8 mouse cellular contexts compared by ENCODE assay signal in the genomic region with DNA sequence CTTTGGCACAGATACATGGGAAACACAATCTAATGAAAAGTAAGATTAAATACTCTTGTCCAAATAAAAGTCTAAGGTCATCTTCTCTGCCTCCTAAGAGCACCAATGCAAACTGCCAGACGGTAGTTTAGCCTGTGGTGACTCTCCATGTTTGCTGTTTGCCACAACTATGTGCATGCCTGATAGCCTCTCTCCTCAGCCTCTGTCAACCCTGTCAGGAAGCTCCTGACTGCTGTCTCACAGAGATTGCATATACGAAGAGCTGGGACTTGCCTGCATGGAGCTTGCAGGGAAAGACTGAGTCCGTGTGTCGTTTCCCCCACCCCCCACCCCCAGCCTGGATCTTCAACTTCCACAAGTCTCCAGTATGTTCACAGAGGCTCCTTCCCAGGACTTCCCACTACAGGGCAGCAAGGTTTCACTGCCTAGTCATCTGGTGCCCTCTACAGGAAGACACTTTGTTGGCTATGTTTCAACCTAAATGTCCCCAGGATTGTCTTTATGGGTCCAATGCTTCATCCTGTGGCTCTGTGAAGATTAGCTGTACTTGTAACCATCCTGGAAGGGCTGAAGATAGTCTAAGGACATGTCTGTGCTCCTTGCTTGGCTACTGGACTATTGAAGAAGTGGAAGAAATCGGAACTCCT. TPM values are rescaled to one million over a fixed set of nuclear protein-coding genes. Genes with fewer than 3 reads are reported as not detected.
DNase-seq lines count a peak whose midpoint lies in the region; ATAC-seq lines count a peak whose summit lies in the region.

No protein-coding gene starts in this region.

- no peaks in the 10 kb centered on the region for H3K9me3 ChIP-seq in embryonic facial prominence, embryonic 11.5 days (replicated peaks; ENCODE audit: control insufficient read depth, low read length)
- H3K9me3 ChIP-seq in lung, embryonic 15.5 days: no peaks in the 10 kb centered on the region

- ATAC-seq in embryonic facial prominence, embryonic 11.5 days (replicated peaks; ENCODE audit: insufficient number of reproducible peaks, low FRiP score, low TSS enrichment, low read depth): no peak
- 0 out of 2 replicates have a peak, but pooled peaks have one; percentile 43 for ATAC-seq in lung, embryonic 15.5 days (ENCODE audit: borderline replicate concordance, extremely low read depth, low FRiP score, low TSS enrichment)

- no peaks in the 10 kb centered on the region for H3K36me3 ChIP-seq in embryonic facial prominence, embryonic 11.5 days (replicated peaks; ENCODE audit: control insufficient read depth, insufficient read depth, low read depth, low read length)
- H3K36me3 ChIP-seq in lung, embryonic 15.5 days: 0 out of 2 replicates have a peak, but pooled peaks cover 2% of the 10 kb centered on the region

- H3K4me2 ChIP-seq in embryonic facial prominence, embryonic 11.5 days (ENCODE audit: low read depth, low read length): no peak overlapping the region
- no peak overlapping the region for H3K4me2 ChIP-seq in lung, embryonic 15.5 days

- peak; percentile 23 to 54 for DNase-seq in adrenal gland, postnatal 36 days
- DNase-seq in adrenal gland, adult 18-20 months (ENCODE audit: low spot score in 2 of 2): no peak
- DNase-seq in left cerebral cortex, postnatal 4 days: peak; percentile 35
- no peak for DNase-seq in left cerebral cortex, postnatal 36 days (ENCODE audit: low spot score in 2 of 2)
- peak; percentile 65 for DNase-seq in embryonic facial prominence, embryonic 11.5 days (ENCODE audit: low spot score)
- DNase-seq in right cerebral cortex, postnatal 14 days: no peak
- DNase-seq in gastrocnemius, postnatal 14 days: no peak

- H3K9ac ChIP-seq in embryonic facial prominence, embryonic 11.5 days (replicated peaks; ENCODE audit: low read length): no peak overlapping the region
- H3K9ac ChIP-seq in lung, embryonic 15.5 days: no peak overlapping the region

- no peak overlapping the region for H3K4me3 ChIP-seq in embryonic facial prominence, embryonic 11.5 days (ENCODE audit: low read depth, low read length)
- no peak overlapping the region for H3K4me3 ChIP-seq in lung, embryonic 15.5 days

- no peaks in the 10 kb centered on the region for H3K27me3 ChIP-seq in embryonic facial prominence, embryonic 11.5 days (ENCODE audit: control insufficient read depth, insufficient read depth, low read length)
- no peaks in the 10 kb centered on the region for H3K27me3 ChIP-seq in lung, embryonic 15.5 days

- no peak overlapping the region for H3K27ac ChIP-seq in embryonic facial prominence, embryonic 11.5 days (replicated peaks; ENCODE audit: low read depth, low read length)
- no peak overlapping the region for H3K27ac ChIP-seq in lung, embryonic 15.5 days

- 50% methylated on average over 5 of the region's 5 CpGs for WGBS in embryonic facial prominence, embryonic 11.5 days
- WGBS in lung, embryonic 15.5 days: 32% methylated on average over 5 of the region's 5 CpGs

- intact Hi-C loops in left cerebral cortex, postnatal 4 days (cut with DNase I): no loop called here
- intact Hi-C loops in left cerebral cortex, postnatal 36 days (cut with DNase I): no loop called here
- intact Hi-C loops in gastrocnemius, postnatal 14 days (cut with DNase I; ENCODE audit: low total_unique reads): loop anchor here (10.0 kb wide), 1 partner anchor 521 kb away; no protein-coding TSS in a partner anchor

- H3K4me1 ChIP-seq in embryonic facial prominence, embryonic 11.5 days (ENCODE audit: control insufficient read depth, insufficient read depth, low read length): no peaks in the 10 kb centered on the region
- H3K4me1 ChIP-seq in lung, embryonic 15.5 days: peaks cover 9% of the 10 kb centered on the region; the same call in 1 of the 2 replicates

RNA-seq across cellular contexts. Expression of gene Bhlhe41, which starts 41.6 kb away (rescaled TPM):
- 10 to 100 TPM; 12.3 to 16.5 TPM for total RNA-seq in adrenal gland, postnatal 36 days (2021)
- total RNA-seq in adrenal gland, adult 18-20 months (2021): 10 to 100 TPM; 14.9 to 19.6 TPM
- 1 to 10 TPM; 5.2 to 6.0 TPM for total RNA-seq in left cerebral cortex, postnatal 4 days (2021)
- total RNA-seq in left cerebral cortex, postnatal 36 days (2021): 10 to 100 TPM; 31.8 to 33.9 TPM
- polyA plus RNA-seq in embryonic facial prominence, embryonic 11.5 days (2014; fragmentation: Nextera tagmentation; extraction: Ambion mirVana): 1.7 and 2.0 TPM in 2 replicates
- polyA plus RNA-seq in lung, embryonic 15.5 days (2015; fragmentation: Nextera tagmentation; extraction: Ambion mirVana): 0.69 and 0.74 TPM in 2 replicates
- total RNA-seq in gastrocnemius, postnatal 14 days (2021): 10 to 100 TPM; 29.8 to 41.7 TPM

Comparison
In these comparisons a context has a peak if more than half of its experiments do, and no peak if none do; other contexts are left out.
1. DNase-seq: peak in adrenal gland, postnatal 36 days (2 of 2), left cerebral cortex, postnatal 4 days (single experiment) and embryonic facial prominence, embryonic 11.5 days (single experiment); none in adrenal gland, adult 18-20 months (0 of 2), left cerebral cortex, postnatal 36 days (0 of 2), right cerebral cortex, postnatal 14 days (single experiment) and gastrocnemius, postnatal 14 days (single experiment).